13 mouse cellular contexts compared by ENCODE assay signal in the genomic region with DNA sequence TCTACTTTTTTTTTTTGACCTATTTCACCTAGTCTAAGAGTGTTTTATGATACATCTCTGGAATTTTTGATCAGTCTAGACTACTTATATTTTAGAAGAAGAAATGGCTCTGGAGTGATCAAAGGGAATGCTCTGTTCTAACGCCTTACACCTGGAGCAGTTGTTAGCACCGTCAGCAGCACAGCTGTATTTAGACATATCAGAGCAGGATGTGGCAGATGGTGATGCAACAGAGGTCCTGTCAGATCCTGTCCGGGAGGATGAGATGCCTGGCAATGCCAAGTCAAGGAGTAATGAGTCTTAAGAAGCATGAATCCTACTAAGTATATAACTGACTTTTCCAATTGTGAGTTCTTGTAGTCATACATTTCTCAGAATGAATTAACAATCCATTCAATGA.
"Had no signal": no experiment of that assay in that cellular context is flagged by ENCODE, and none has a peak within 500 bp of the region (broad histone marks: within the 10 kb centered on the region; RNA-seq: fewer than 3 reads in every experiment).

No protein-coding gene starts in this region.

- H3K27ac ChIP-seq: kidney, embryonic 15.5 days; left cerebral cortex, adult 2 months; limb, embryonic 15.5 days; liver, embryonic 14.5 days; midbrain, embryonic 12.5 days had no signal

- H3K4me3 ChIP-seq: kidney, embryonic 15.5 days; left cerebral cortex, adult 2 months; limb, embryonic 15.5 days; midbrain, embryonic 12.5 days had no signal

- ATAC-seq: intestine, embryonic 16.5 days; midbrain, embryonic 16.5 days had no signal

- DNase-seq: kidney, adult 2 months; kidney, postnatal 14 days; lung, adult 18-20 months; lung, postnatal 36 days; right cerebral cortex, adult 18-20 months; right cerebral cortex, postnatal 25 days had no signal

- H3K27me3 ChIP-seq: kidney, embryonic 15.5 days; limb, embryonic 15.5 days; midbrain, embryonic 12.5 days had no signal

- H3K4me1 ChIP-seq: kidney, embryonic 15.5 days; limb, embryonic 15.5 days; midbrain, embryonic 12.5 days had no signal

- H3K36me3 ChIP-seq: kidney, embryonic 15.5 days; limb, embryonic 15.5 days; midbrain, embryonic 12.5 days had no signal
